Mouse (Mus musculus): ENCODE measurements around the gene Rfk.
A peak's percentile ranks its signal among the peaks of the same experiment; 100 is the strongest.

Rfk gene

DNA sequence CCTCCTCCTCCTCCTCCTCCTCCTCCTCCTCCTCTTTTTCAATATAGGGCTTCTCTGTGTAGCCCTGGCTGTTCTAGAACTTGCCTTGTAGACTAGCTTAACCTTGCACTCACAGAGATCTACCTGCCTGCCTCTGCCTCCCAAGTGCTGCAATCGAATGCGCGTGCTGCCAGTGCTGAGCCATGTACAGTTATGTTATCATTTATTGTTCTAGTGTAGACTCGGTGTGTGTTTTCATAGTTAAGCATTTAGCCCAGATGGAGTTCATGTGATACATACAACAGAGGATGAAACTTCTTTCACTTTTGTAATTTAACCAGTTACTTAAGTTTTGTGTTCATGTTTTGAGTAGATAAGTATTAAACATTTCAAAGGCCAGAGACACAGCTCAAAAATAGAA lies 8.8 kb upstream of the Rfk start:
- DNase-seq (ENCODE audit: low read depth, low spot score) = no peak

- DNase-seq (ENCODE audit: low read depth, low spot score) = no peak
Measured at GRCm38 (mm10) chr19:17385426-17385825, 8.4 kb upstream of the Rfk start.

- no peak for DNase-seq (ENCODE audit: low read depth, low spot score)
Measured at GRCm38 (mm10) chr19:17386424-17386823, 7.4 kb upstream of the Rfk start.

DNA sequence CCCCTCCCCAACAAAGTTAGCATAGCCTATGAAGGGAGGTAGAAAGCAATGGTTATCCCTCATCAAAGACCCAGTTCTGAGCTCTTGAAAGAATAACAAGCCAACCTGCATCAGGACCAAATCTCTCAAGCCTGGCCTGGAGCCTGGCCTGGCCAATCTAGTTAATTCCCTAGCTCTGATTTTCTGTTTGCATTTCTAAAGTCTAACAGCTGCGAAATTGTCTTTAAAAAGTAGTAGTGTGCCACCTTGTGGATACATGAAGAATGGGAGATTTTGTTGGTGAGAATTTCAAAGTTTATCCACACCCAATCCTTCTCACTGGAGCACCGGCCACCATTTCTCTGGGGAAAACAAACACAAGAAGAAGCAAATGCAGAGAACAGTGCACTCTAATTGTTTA lies 5.4 kb upstream of the Rfk start:
- peak; percentile 63 for DNase-seq (ENCODE audit: low read depth, low spot score)

- DNase-seq (ENCODE audit: low read depth, low spot score) = no peak
Measured at GRCm38 (mm10) chr19:17392866-17393265, 977 bp upstream of the Rfk start.

- DNase-seq (ENCODE audit: low read depth, low spot score) = no peak
Measured at GRCm38 (mm10) chr19:17396802-17397201, 3.0 kb downstream of the Rfk start.

- no peak for DNase-seq (ENCODE audit: low read depth, low spot score)
Measured at GRCm38 (mm10) chr19:17397922-17398321, 4.1 kb downstream of the Rfk start.

DNA sequence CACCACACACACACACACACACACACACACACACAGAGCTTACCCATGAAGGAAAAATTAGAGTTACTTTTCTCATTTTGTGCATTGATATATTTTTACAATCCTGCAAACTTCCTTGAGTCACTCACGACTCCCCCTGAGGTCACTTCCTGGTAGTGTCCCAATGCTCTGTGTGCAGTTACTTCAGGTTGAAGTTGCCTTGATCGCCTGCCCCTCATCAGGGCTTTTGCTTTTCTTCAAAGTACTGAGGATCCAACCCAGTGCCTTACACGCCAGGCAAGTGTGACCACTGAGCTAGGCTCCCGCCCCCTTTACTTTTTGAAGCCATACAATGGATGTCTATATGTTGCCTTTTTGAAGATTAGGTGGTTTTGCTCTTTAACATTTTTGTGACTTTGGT lies 6.1 kb downstream of the Rfk start:
- no peak for DNase-seq (ENCODE audit: low read depth, low spot score)

- DNase-seq (ENCODE audit: low read depth, low spot score) = no peak
Measured at GRCm38 (mm10) chr19:17400571-17400970, 6.7 kb downstream of the Rfk start.

DNA sequence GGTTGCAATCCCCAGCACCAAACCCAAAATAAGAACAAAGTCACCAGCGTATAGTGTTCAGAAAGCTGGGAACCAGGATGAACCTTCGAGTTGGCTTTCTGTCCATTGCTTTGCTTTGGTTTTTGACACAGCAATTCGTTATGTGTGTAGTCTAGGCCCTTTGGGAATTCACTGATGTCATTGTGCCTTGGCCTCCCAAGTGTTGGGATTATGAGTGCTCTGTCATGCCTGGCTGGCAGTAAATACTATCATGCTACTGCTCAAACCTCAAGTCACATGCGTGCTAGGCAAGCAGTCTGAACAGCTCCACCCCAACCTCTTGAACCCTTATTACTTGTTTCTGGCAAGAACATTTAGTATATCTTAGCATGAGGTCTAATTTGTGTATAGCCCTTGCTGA lies 9.3 kb downstream of the Rfk start:
- no peak for DNase-seq (ENCODE audit: low read depth, low spot score)

DNA sequence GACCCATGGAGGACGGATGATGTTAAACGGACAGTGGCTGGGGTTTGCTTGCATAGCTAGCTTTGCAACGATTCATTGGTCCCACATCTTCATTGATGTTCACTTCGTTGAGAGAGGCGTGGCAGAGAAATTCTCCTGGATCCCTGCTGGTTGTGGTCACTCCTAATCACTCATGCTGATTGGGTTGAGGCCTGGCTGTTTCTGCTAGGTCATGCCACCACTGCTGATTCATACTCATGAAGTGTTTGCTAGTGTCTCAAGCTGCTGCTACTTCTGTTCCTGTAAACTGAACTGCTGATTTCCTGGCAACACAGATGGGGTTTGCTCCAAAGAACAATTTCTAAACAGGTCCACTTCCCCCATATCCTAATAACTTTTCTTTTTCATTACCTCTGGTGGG lies 13.0 kb downstream of the Rfk start:
- no peak for DNase-seq (ENCODE audit: low read depth, low spot score)

- no peak for DNase-seq (ENCODE audit: low read depth, low spot score)
Measured at GRCm38 (mm10) chr19:17408591-17408990, 14.7 kb downstream of the Rfk start.

DNA sequence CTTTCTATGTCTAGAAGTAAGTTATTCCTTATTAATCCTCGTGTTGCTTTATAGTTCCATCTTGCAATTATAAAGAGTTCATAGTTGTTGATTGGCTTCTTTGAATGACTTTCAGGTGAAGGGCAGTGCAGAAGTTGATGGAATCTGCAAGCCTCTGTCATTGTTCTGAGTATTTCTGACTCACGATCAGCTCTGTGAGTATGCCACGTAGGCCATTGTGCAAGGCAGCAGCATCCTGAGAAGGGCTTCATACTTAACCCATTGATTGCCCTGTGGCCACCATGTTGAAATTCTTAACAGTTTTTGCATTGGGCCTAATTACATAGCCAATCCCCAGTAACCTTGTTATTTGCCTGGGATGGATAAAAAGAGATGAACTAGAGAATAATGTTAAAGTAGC lies 15.5 kb downstream of the Rfk start:
- DNase-seq (ENCODE audit: low read depth, low spot score) = no peak

- no peak for DNase-seq (ENCODE audit: low read depth, low spot score)
Measured at GRCm38 (mm10) chr19:17410465-17411065, 16.7 kb downstream of the Rfk start.

DNA sequence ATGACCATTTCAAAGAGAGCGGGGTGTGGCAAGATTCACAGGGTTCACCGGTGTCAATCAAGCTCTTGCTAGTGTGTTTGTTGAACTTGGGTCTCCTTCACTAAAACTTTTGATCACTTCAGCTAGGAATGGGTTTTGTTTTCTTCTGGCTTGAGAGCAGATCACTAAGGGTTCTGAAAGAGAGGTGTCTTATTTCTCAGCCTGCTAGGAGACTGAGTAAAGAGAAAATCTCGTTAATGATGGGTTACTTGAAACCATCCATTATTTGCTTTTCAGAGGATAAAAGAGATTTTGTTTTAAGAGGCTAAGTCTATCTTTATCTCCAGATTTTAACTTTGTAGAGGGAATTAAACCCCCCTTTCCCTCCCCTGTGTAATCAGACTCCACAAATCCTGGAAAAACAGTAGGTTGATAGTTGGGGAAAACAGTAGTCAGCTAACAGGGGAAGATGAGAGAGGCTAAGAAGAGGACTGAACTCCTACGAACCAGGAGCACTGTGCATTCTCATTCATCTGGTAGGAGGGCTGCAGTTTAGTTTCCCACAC lies 19.1 kb downstream of the Rfk start:
- no peak for DNase-seq (ENCODE audit: low read depth, low spot score)

- peak; percentile 80 for DNase-seq (ENCODE audit: low read depth, low spot score)
Measured at GRCm38 (mm10) chr19:17417855-17418254, 24.0 kb downstream of the Rfk start.

- DNase-seq (ENCODE audit: low read depth, low spot score) = peak; percentile 63
Measured at GRCm38 (mm10) chr19:17423306-17423705, 29.5 kb downstream of the Rfk start.

DNA sequence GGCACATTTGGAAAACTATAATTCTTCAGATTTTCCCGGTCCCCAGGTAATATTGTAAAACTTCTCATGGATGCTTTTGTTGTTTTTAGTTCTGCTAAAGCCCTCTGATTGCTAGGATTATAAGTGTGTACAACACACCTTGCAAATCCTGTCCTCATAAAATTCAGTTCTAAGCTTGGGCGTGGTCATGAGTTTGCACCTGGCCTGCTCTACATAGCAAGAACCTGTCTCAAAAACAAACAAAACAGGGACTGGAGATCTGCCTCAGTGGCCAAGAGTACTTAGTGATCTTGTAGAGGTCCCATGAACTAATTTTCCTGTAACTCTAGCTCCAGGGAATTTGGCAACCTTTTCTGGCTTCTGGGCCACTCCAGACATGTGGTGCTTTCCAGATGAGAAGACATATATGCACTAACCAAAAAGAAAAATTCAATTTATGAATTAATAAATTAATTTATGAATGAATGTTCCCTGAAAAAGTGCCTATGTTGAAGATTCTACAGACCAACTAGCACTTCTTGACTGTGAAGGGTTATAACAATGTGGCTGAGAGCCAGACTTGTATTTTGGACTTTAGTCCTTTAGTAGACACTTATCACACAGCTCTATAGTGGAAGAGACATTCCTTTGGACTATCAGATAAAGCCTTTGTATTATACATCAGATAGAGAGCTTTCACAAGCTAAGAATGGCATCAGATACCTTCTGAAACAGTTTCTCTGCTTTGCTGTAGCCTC lies 34.1 kb downstream of the Rfk start:
- no peak for DNase-seq (ENCODE audit: low read depth, low spot score)

GRCm38 (mm10) chr19:17428561-17428914 lies 34.7 kb downstream of the Rfk start:
- no peak for DNase-seq (ENCODE audit: low read depth, low spot score)

GRCm38 (mm10) chr19:17436651-17437050 lies 42.8 kb downstream of the Rfk start:
- DNase-seq (ENCODE audit: low read depth, low spot score) = no peak

DNA sequence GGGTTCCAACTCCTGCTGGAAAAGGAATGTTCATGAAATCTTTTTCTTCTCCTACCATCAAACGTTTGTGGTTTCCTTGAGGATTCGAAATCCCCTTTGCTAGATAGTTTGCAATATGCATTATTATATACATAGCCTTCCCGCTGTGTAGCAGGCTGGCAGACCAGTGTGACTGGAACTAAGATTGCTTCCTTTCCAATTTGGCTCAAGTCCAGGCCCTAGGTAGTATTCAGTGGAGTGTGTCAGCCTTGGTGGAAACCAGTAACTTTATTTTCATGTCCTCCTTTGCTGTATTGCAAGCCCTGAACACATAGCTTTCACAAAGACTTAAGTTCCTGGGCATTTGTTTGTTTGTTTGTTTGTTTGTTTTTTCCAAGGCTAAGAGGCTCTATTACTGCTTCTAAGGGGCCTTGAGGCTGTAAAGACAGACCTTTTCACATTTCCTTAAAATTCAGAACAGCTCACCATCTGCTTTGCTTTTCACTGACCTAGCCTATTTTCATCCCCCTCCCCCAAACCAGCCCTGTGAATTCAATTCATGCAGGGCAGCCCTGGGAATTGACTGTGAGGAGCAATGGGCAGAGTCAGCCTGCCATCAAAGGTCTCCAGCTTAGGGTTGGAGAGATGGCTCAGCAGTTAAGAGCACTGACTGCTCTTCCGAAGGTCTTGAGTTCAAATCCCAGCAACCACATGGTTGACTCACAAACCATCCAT lies 45.8 kb downstream of the Rfk start:
- no peak for DNase-seq (ENCODE audit: low read depth, low spot score)

GRCm38 (mm10) chr19:17443581-17443980 lies 49.7 kb downstream of the Rfk start:
- DNase-seq (ENCODE audit: low read depth, low spot score) = no peak

Data from ZHBTc4 (cell line).